Mouse (Mus musculus): ENCODE measurements around the gene Prss28.

DNA sequence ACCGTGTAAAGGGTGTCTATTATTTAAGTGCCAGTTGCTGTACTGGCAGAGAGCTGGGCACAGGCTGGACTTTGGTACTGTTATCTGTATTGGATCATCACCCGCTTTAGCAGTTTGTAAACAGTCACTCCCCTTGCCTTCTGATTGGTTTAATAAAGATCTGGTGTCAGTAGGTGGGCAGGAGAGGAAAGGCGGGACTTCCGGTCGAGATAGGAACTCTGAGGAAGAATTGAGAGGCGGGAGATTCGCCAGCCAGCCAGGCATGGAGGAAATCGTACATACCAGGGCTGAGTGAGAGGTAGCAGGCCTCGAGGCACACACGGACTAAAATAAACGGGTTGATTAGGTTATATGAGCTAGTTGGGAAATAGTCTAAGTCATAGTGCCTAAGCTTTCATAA, 26.3 kb upstream of the Prss28 start:
- TF ChIP-seq EP300 (IDR thresholded peaks at IDR 0.05; ENCODE audit: insufficient read depth, low read depth, low read length) = no peak
- TF ChIP-seq POLR2A (IDR thresholded peaks at IDR 0.05; ENCODE audit: insufficient read depth, low read length) = peak; percentile 92
- TF ChIP-seq CTCF (IDR thresholded peaks at IDR 0.05; ENCODE audit: low read depth, low read length) = no peak
